Mouse (Mus musculus) kidney, postnatal 0 days (tissue): ENCODE measurements around the gene Prrx1. TPM values are rescaled to one million over a fixed set of nuclear protein-coding genes. Genes with fewer than 3 reads are reported as not detected.

ENCODE experiments used
- ATAC-seq: fragments of 200-750 bp; cut with Nextera tagmentation; replicated peaks from 2 replicates; pipeline ENCODE4 v1.8.0; 2017; ENCODE audit warnings: low read depth, moderate number of reproducible peaks, moderate TSS enrichment, moderate library complexity; ENCODE audit not compliant: low FRiP score
- DNase-seq: peaks from one replicate; pipeline ENCODE4 v3.0.0-alpha.2; 2016; ENCODE audit warnings: low spot score
- H3K27ac ChIP-seq: fragments of 300-500 bp; sonication (generic); 2 replicates; pipeline ENCODE4 v1.5.1; 2014; ENCODE audit warnings: mild to moderate bottlenecking
- H3K27me3 ChIP-seq: fragments of 300-500 bp; sonication (generic); 2 replicates; pipeline ENCODE4 v1.6.1; 2014; ENCODE audit warnings: low read length, mixed read lengths; ENCODE audit not compliant: insufficient read depth
- H3K36me3 ChIP-seq: fragments of 300-500 bp; sonication (generic); 2 replicates; pipeline ENCODE4 v1.6.1; 2014; ENCODE audit warnings: low read length, mixed read lengths; ENCODE audit not compliant: insufficient read depth
- H3K4me1 ChIP-seq: fragments of 300-500 bp; sonication (generic); replicated peaks from 2 replicates; pipeline ENCODE4 v1.6.1; 2014; ENCODE audit warnings: antibody characterized with exemption, low read length, mixed read lengths; ENCODE audit not compliant: insufficient read depth
- H3K4me2 ChIP-seq: fragments of 300-500 bp; sonication (generic); 2 replicates; pipeline ENCODE4 v1.6.1; 2014; ENCODE audit warnings: mild to moderate bottlenecking, low read length, moderate library complexity, mixed read lengths
- H3K4me3 ChIP-seq: fragments of 300-500 bp; sonication (generic); replicated peaks from 2 replicates; pipeline ENCODE4 v1.5.1; 2014; ENCODE audit warnings: low read depth, low read length
- H3K9ac ChIP-seq: fragments of 300-500 bp; sonication (generic); 2 replicates; pipeline ENCODE4 v1.6.1; 2014; ENCODE audit warnings: low read depth, low read length
- H3K9me3 ChIP-seq: fragments of 300-500 bp; sonication (generic); replicated peaks from 2 replicates; pipeline ENCODE4 v1.6.1; 2016; ENCODE audit warnings: low read length, inconsistent platforms, mixed read lengths
- CTCF ChIP-seq: IDR thresholded peaks from 2 replicates; pipeline ENCODE4 v1.5.1; 2016; ENCODE audit warnings: antibody characterized with exemption, low read depth, mild to moderate bottlenecking, moderate library complexity
- WGBS: fragments of 180-500 bp; shearing (Covaris S2); extraction: QIAGEN DNeasy Blood & Tissue Kit; methylation state at CpG from one replicate; pipeline ENCODE4 v1.1.7; 2014; 5-methylcytosine and 5-hydroxymethylcytosine counted together
- polyA plus RNA-seq: library from polyadenylated mRNA; unstranded; fragments of >200 nt; fragmentation: Nextera tagmentation; extraction: Ambion mirVana; gene quantifications from 2 replicates; pipeline ENCODE4 v1.2.1, GENCODE M21; 2015

Gene Prrx1
- polyA plus RNA-seq, 1 experiment from 2014 or later: 3.4 TPM

GRCm38 (mm10) chr1:163285539-163285938 lies 28.0 kb downstream of the Prrx1 start:
- 56% methylated on average over 1 of the region's 1 CpGs for WGBS
- TF ChIP-seq CTCF: no peak
- H3K9me3 ChIP-seq: no peaks in the 10 kb centered on the region
- H3K4me1 ChIP-seq: no peaks in the 10 kb centered on the region
- ATAC-seq: no peak
- H3K36me3 ChIP-seq: no peaks in the 10 kb centered on the region
- no peak overlapping the region for H3K4me2 ChIP-seq
- no peak overlapping the region for H3K27ac ChIP-seq
- no peak overlapping the region for H3K9ac ChIP-seq
- DNase-seq: no peak
- no peaks in the 10 kb centered on the region for H3K27me3 ChIP-seq
- H3K4me3 ChIP-seq: no peak overlapping the region

DNA sequence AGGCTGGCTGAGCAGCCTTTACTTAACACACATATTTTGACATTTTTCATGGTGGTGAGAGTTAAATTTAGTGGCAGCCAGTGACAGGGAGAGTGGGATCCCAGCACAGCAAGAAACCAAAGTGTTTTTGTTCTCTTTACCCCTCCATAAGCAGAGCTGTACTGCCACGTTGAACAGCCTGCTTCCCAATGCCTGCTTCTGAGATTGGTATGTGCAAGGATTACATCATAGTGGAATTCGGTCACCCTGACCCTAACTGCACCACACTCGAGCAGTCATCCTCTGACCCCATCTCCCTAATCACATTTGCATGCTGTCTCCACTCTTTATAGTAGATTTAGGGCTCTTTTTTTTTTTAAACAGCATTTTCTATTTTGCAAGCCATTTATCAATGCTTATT lies 28.4 kb downstream of the Prrx1 start:
- no peak for DNase-seq
- Histone ChIP-seq H3K9ac (no peak overlapping the region), H3K27me3 (no peaks in the 10 kb centered on the region), H3K9me3 (no peaks in the 10 kb centered on the region), H3K4me1 (no peaks in the 10 kb centered on the region), H3K27ac (no peak overlapping the region), H3K36me3 (no peaks in the 10 kb centered on the region), H3K4me3 (no peak overlapping the region), H3K4me2 (no peak overlapping the region)
- ATAC-seq: no peak
- no peak for TF ChIP-seq CTCF
- 19% methylated on average over 3 of the region's 3 CpGs for WGBS

DNA sequence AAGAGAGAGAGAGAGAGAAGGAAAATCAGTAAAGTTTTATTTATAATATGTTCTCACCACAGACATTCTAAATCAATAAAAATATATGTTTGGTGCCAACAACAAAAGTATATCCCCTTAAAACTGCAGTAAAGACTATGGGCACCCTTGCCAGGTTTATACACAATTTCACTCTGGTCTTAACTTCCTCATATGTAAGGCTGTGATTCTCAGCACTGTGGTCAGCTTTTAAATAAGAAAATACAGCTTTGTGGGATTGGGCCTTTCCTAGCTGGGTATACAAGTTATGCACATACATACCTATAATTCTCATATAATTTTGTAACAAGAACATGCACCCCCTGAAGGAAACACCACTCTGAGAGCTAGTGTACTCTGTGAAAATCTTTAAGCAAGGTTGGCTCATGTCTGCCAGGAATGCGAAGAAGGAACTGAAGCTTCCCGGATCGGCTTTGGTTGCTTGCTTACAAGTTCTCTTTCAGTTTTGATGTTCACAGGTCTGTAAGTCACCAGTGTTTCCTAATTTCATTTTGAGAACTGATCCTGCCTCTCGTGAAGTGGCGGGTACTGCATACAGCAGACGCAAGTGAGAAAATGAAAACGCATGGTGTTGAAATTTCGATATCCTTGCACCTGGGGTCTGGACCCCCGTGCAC lies 29.4 kb downstream of the Prrx1 start:
- Histone ChIP-seq H3K9ac (no peak overlapping the region), H3K4me1 (no peaks in the 10 kb centered on the region), H3K4me3 (no peak overlapping the region), H3K9me3 (no peaks in the 10 kb centered on the region), H3K27ac (no peak overlapping the region), H3K4me2 (no peak overlapping the region), H3K36me3 (no peaks in the 10 kb centered on the region), H3K27me3 (no peaks in the 10 kb centered on the region)
- TF ChIP-seq CTCF: no peak
- no peak for DNase-seq
- no peak for ATAC-seq
- WGBS: 88% methylated on average over 9 of the region's 9 CpGs

DNA sequence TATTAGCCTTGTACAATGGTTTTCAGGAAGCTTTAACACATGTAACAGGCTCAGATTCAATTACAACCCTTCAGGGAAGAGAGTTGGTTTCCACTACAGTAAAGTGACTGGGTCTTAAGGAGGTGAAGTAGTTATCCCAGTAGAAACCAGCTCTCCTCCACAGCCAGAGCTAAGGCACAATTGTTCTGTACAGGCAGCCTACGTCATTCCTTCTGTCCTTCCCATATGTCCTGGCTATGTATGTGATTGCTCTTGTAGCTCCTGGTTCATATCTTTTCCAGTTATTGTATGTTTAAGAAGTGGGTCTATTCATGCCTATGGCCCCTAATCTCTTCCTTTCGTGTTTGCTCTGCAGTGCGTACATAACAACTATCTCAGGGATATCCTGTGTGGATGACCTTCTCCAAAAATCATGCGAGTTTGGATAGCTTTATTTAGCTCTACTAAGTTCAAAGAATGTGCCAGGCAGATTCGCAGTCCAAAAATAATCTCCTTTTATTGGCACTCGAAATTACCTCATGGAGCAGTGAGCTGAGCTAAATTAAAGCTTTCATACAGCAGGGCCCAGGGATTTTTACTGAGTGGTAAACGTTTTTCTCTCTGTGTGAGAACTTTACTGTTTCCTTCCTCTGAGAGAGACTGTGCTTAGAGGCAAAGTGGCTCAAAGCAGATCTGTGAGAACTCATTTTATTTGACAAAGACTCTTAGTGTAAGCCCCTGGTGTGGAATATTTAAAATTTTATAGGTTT lies 31.9 kb downstream of the Prrx1 start:
- ATAC-seq (no peak), DNase-seq (no peak)
- no peak overlapping the region for H3K4me3 ChIP-seq
- H3K4me2 ChIP-seq: no peak overlapping the region
- no peak overlapping the region for H3K27ac ChIP-seq
- no peaks in the 10 kb centered on the region for H3K36me3 ChIP-seq
- no peak for TF ChIP-seq CTCF
- H3K9ac ChIP-seq: no peak overlapping the region
- H3K4me1 ChIP-seq: no peaks in the 10 kb centered on the region
- no peaks in the 10 kb centered on the region for H3K27me3 ChIP-seq
- WGBS: 58% methylated on average over 7 of the region's 7 CpGs
- no peaks in the 10 kb centered on the region for H3K9me3 ChIP-seq

DNA sequence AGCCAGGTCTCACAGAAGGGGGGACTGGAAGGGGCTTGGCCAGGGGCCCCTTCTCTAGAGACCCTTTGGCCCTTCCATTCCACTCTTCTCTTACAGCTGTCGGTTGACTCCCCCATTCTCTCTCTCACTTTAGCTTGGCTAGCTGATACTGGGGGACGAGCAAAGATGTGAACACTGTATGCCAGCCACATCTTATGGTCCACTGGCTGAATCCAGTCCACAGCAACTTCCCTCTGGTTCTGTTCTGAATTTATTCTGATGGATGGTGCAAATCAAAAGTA lies 32.7 kb downstream of the Prrx1 start:
- Histone ChIP-seq H3K4me2 (no peak overlapping the region), H3K9ac (no peak overlapping the region), H3K27me3 (no peaks in the 10 kb centered on the region), H3K4me3 (no peak overlapping the region), H3K27ac (no peak overlapping the region), H3K9me3 (no peaks in the 10 kb centered on the region), H3K4me1 (no peaks in the 10 kb centered on the region), H3K36me3 (no peaks in the 10 kb centered on the region)
- ATAC-seq (no peak), DNase-seq (no peak)
- WGBS: 26% methylated on average over 2 of the region's 2 CpGs
- TF ChIP-seq CTCF: no peak

DNA sequence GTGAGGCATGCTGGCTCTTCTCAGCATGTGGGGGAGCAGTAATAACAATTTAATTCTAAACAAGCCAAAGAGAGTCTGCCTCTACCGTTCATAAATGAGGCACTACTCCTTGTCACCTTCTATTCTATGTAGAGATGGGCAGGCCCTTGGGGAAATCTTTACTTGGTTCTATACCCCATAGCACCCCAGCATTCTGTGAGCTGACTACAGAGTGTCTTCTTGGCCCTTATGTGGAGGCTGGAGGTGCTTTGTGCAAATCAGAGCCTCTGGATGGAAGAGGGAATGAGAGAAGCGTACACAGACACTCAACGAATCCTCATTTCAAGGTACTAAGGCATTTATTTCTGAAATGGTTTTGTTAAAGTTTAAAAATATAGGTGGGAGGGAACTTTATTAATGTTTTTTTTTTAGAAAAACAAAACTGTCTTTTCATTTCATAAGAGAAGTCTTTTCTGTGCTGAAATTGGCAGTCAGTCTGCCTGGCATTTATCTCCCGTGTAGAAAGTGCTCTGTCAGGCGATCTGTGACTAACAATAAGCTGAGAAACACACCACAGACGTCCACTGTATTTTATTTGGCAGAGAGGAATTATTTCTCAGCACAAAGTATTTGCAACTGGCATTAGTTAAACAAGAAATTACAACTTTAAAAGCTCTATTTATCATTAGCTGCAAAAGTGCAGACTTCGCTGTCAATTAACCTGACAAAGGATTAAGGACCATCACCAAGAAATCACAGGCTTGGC lies 33.2 kb downstream of the Prrx1 start:
- H3K27ac ChIP-seq: no peak overlapping the region
- 50% methylated on average over 7 of the region's 7 CpGs for WGBS
- no peaks in the 10 kb centered on the region for H3K36me3 ChIP-seq
- no peak overlapping the region for H3K4me2 ChIP-seq
- TF ChIP-seq CTCF: no peak
- H3K27me3 ChIP-seq: no peaks in the 10 kb centered on the region
- H3K4me1 ChIP-seq: no peaks in the 10 kb centered on the region
- ATAC-seq (no peak), DNase-seq (no peak)
- H3K9me3 ChIP-seq: no peaks in the 10 kb centered on the region
- no peak overlapping the region for H3K9ac ChIP-seq
- no peak overlapping the region for H3K4me3 ChIP-seq
